Mouse (Mus musculus): ENCODE data around the gene Ckmt1.
A peak's percentile ranks its signal among the peaks of the same experiment; 100 is the strongest.

Gene Ckmt1

GRCm38 (mm10) chr2:121412843-121413386 is 55.4 kb downstream of the Ckmt1 start:
- DNase-seq (ENCODE audit: low read depth, low spot score): peak; percentile 12
